Mouse (Mus musculus) olfactory bulb, adult 2 months (tissue): ENCODE measurements around the gene Ccdc172. TPM values are rescaled to one million over a fixed set of nuclear protein-coding genes. Genes with fewer than 3 reads are reported as not detected.

Experiments
- H3K27ac ChIP-seq: fragments of 200-500 bp; 2 replicates; pipeline ENCODE4 v1.5.1; 2012; ENCODE audit warnings: low read depth, low read length; ENCODE audit not compliant: insufficient read depth
- H3K4me1 ChIP-seq: fragments of 200-500 bp; 2 replicates; pipeline ENCODE4 v1.6.1; 2012; ENCODE audit warnings: low read length; ENCODE audit not compliant: control insufficient read depth, insufficient read depth
- H3K4me3 ChIP-seq: fragments of 200-500 bp; 2 replicates; pipeline ENCODE4 v1.5.1; 2012; ENCODE audit warnings: mild to moderate bottlenecking, low read depth, low read length, moderate library complexity; ENCODE audit not compliant: insufficient read depth
- CTCF ChIP-seq: fragments of 200-500 bp; IDR thresholded peaks from 2 replicates; pipeline ENCODE4 v1.5.1; 2012; ENCODE audit warnings: low read depth, mild to moderate bottlenecking, low read length, moderate library complexity; ENCODE audit not compliant: insufficient read depth
- POLR2A ChIP-seq: fragments of 200-500 bp; IDR thresholded peaks from 2 replicates; pipeline ENCODE4 v1.6.1; 2012; ENCODE audit warnings: mild to moderate bottlenecking, low read depth, low read length, moderate library complexity; ENCODE audit not compliant: insufficient read depth
- WGBS: fragments of 180-500 bp; shearing (Covaris S2); methylation state at CpG from one replicate; pipeline ENCODE4 v1.1.7; 2018; 5-methylcytosine and 5-hydroxymethylcytosine counted together
- polyA plus RNA-seq: library from polyadenylated mRNA; stranded (reverse); fragments of >200 nt; gene quantifications from 2 replicates; pipeline ENCODE4 v1.2.4, GENCODE M21; 2012; ENCODE audit warnings: low replicate concordance; ENCODE audit not compliant: missing spikeins, insufficient read depth, insufficient read length

Ccdc172 gene
- polyA plus RNA-seq, 1 experiment = not detected

GRCm38 (mm10) chr19:58554974-58555373 lies 43.2 kb downstream of the Ccdc172 start:
- no peaks in the 10 kb centered on the region for H3K4me1 ChIP-seq
- WGBS = 94% methylated on average over 2 of the region's 2 CpGs
- no peak overlapping the region for H3K27ac ChIP-seq
- no peak overlapping the region for H3K4me3 ChIP-seq
- TF ChIP-seq POLR2A (no peak), CTCF (no peak)

GRCm38 (mm10) chr19:58558352-58558751 lies 46.6 kb downstream of the Ccdc172 start:
- TF ChIP-seq CTCF (no peak), POLR2A (no peak)

GRCm38 (mm10) chr19:58562301-58562815 lies 50.6 kb downstream of the Ccdc172 start:
- WGBS = 92% methylated on average over 7 of the region's 7 CpGs
- no peak overlapping the region for H3K27ac ChIP-seq
- H3K4me1 ChIP-seq = no peaks in the 10 kb centered on the region
- no peak overlapping the region for H3K4me3 ChIP-seq
- TF ChIP-seq POLR2A (no peak), CTCF (no peak)

More at GRCm38 (mm10) chr19:58558352-58558751, 46.6 kb downstream of the Ccdc172 start:
- WGBS = 35% methylated on average over 5 of the region's 5 CpGs
- Histone ChIP-seq H3K4me3 (no peak overlapping the region), H3K27ac (no peak overlapping the region), H3K4me1 (no peaks in the 10 kb centered on the region)

GRCm38 (mm10) chr19:58571566-58571965 lies 59.8 kb downstream of the Ccdc172 start:
- no peak overlapping the region for H3K27ac ChIP-seq
- no peak for TF ChIP-seq CTCF
- no peak for TF ChIP-seq POLR2A
- WGBS = 95% methylated on average over 2 of the region's 2 CpGs
- no peak overlapping the region for H3K4me3 ChIP-seq
- no peaks in the 10 kb centered on the region for H3K4me1 ChIP-seq

GRCm38 (mm10) chr19:58572429-58573071 lies 60.8 kb downstream of the Ccdc172 start:
- no peak overlapping the region for H3K27ac ChIP-seq
- H3K4me1 ChIP-seq = no peaks in the 10 kb centered on the region
- TF ChIP-seq POLR2A (no peak), CTCF (no peak)
- WGBS = 46% methylated on average over 11 of the region's 11 CpGs
- no peak overlapping the region for H3K4me3 ChIP-seq

GRCm38 (mm10) chr19:58573072-58573438 lies 61.3 kb downstream of the Ccdc172 start:
- no peak for TF ChIP-seq POLR2A
- TF ChIP-seq CTCF = no peak
- Histone ChIP-seq H3K4me1 (no peaks in the 10 kb centered on the region), H3K27ac (no peak overlapping the region), H3K4me3 (no peak overlapping the region)
- 81% methylated on average over 3 of the region's 3 CpGs for WGBS

- WGBS = 96% methylated on average over 7 of the region's 7 CpGs
- TF ChIP-seq CTCF = no peak
- no peak for TF ChIP-seq POLR2A
These were observed 70.2 kb downstream of the Ccdc172 start for GRCm38 (mm10) chr19:58582018-58582417.

GRCm38 (mm10) chr19:58582956-58583355 lies 71.2 kb downstream of the Ccdc172 start:
- no peaks in the 10 kb centered on the region for H3K4me1 ChIP-seq
- 93% methylated on average over 5 of the region's 5 CpGs for WGBS
- no peak overlapping the region for H3K4me3 ChIP-seq
- TF ChIP-seq CTCF = no peak
- no peak overlapping the region for H3K27ac ChIP-seq

More at GRCm38 (mm10) chr19:58582018-58582417, 70.2 kb downstream of the Ccdc172 start:
- Histone ChIP-seq H3K4me1 (no peaks in the 10 kb centered on the region), H3K27ac (no peak overlapping the region), H3K4me3 (no peak overlapping the region)

- Histone ChIP-seq H3K27ac (no peak overlapping the region), H3K4me1 (peaks cover 2% of the 10 kb centered on the region; the same call in 1 of the 2 replicates), H3K4me3 (no peak overlapping the region)
- WGBS = 70% methylated on average over 2 of the region's 2 CpGs
- no peak for TF ChIP-seq POLR2A
- TF ChIP-seq CTCF = no peak
These were observed 74.3 kb downstream of the Ccdc172 start for GRCm38 (mm10) chr19:58586046-58586445.
